Mouse (Mus musculus) limb, embryonic 13.5 days (tissue): ENCODE results near the gene Tnfrsf4. TPM values are rescaled to one million over a fixed set of nuclear protein-coding genes. Genes with fewer than 3 reads are reported as not detected.

Source experiments
- ATAC-seq: fragments of 200-750 bp; cut with Nextera tagmentation; 2 replicates; pipeline ENCODE4 v1.8.0; 2017; ENCODE audit warnings: low read depth, moderate number of reproducible peaks, moderate TSS enrichment; ENCODE audit not compliant: low FRiP score
- H3K27ac ChIP-seq: fragments of 300-500 bp; sonication (generic); 2 replicates; pipeline ENCODE4 v1.5.1; 2015; ENCODE audit warnings: inconsistent platforms, mild to moderate bottlenecking, moderate library complexity
- H3K27me3 ChIP-seq: fragments of 300-500 bp; sonication (generic); 2 replicates; pipeline ENCODE4 v1.6.1; 2015; ENCODE audit warnings: mild to moderate bottlenecking, inconsistent platforms
- H3K36me3 ChIP-seq: fragments of 300-500 bp; sonication (generic); 2 replicates; pipeline ENCODE4 v1.6.1; 2015; ENCODE audit warnings: inconsistent platforms, mild to moderate bottlenecking, moderate library complexity
- H3K4me1 ChIP-seq: fragments of 300-500 bp; sonication (generic); 2 replicates; pipeline ENCODE4 v1.6.1; 2015; ENCODE audit warnings: inconsistent platforms
- H3K4me2 ChIP-seq: fragments of 300-500 bp; sonication (generic); replicated peaks from 2 replicates; pipeline ENCODE4 v1.6.1; 2015; ENCODE audit warnings: inconsistent platforms, mild to moderate bottlenecking, moderate library complexity
- H3K4me3 ChIP-seq: fragments of 300-500 bp; sonication (generic); 2 replicates; pipeline ENCODE4 v1.5.1; 2015; ENCODE audit warnings: moderate library complexity, mild to moderate bottlenecking, inconsistent platforms
- H3K9ac ChIP-seq: fragments of 300-500 bp; sonication (generic); 2 replicates; pipeline ENCODE4 v1.6.1; 2015; ENCODE audit warnings: mild to moderate bottlenecking, inconsistent platforms
- H3K9me3 ChIP-seq: fragments of 300-500 bp; sonication (generic); 2 replicates; pipeline ENCODE4 v1.6.1; 2016; ENCODE audit warnings: inconsistent platforms
- WGBS: fragments of 180-500 bp; shearing (Covaris S2); methylation state at CpG from one replicate; pipeline ENCODE4 v1.1.7; 2015; 5-methylcytosine and 5-hydroxymethylcytosine counted together
- polyA plus RNA-seq: library from polyadenylated mRNA; unstranded; fragments of >200 nt; fragmentation: Nextera tagmentation; extraction: Ambion mirVana; gene quantifications from 2 replicates; pipeline ENCODE4 v1.2.1, GENCODE M21; 2015

Gene Tnfrsf4
- polyA plus RNA-seq: 0.80 and 0.85 TPM in 2 replicates

GRCm38 (mm10) chr4:156013637-156014036 lies at the start of gene Tnfrsf4:
Gene Tnfrsf4, plus strand, starts transcription at chr4:156013843.
- Histone ChIP-seq H3K9me3 (no peaks in the 10 kb centered on the region), H3K27ac (no peak within 1 kb of the TSS), H3K4me2 (no peak within 1 kb of the TSS), H3K9ac (no peak within 1 kb of the TSS), H3K4me3 (no peak within 1 kb of the TSS), H3K27me3 (no peaks in the 10 kb centered on the region), H3K36me3 (peaks cover 61% of the 10 kb centered on the region), H3K4me1 (no peaks in the 10 kb centered on the region)
- 86% methylated on average over 8 of the region's 8 CpGs for WGBS
- no peak for ATAC-seq

- peaks cover 22% of the 10 kb centered on the region for H3K4me1 ChIP-seq
- H3K27ac ChIP-seq: no peak overlapping the region
- H3K4me3 ChIP-seq: no peak overlapping the region
- H3K36me3 ChIP-seq: peaks cover 40% of the 10 kb centered on the region
- H3K27me3 ChIP-seq: no peaks in the 10 kb centered on the region
- H3K4me2 ChIP-seq: no peak overlapping the region
- no peak for ATAC-seq
- WGBS: 88% methylated on average over 11 of the region's 11 CpGs
- no peak overlapping the region for H3K9ac ChIP-seq
- H3K9me3 ChIP-seq: no peaks in the 10 kb centered on the region
These were observed 49.2 kb upstream of the Tnfrsf4 start for GRCm38 (mm10) chr4:155964396-155964795.

DNA sequence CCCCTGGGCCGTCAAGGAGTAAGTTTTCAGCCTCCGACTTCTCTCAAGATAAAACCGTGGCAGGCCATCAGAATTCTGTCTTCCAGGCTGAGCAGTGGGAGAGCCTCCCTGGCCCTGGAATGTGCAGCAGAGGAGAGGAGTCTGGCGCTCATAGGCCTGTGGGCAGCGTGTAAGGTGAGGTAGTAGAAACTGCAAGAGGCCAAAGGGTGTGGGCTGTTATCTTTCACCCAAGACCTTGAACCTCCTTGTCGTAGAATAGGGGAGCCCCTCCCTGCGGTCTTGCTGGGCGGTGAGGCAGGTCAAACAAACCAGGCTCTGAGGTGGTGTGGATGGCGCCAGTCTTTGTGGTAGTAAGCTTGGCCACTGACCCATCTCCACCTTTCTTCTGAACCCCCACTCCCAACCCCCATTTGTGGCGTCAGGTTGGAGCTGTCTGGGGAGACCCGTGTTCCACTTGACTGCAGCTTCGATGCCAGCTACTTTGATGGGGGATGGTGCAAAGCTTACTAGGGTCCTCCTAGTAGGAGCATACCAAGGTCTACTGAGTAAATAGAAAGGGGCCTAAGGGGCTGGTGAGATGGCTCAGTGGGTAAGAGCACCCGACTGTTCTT lies 44.5 kb upstream of the Tnfrsf4 start:
- ATAC-seq: no peak
- Histone ChIP-seq H3K36me3 (peaks cover 31% of the 10 kb centered on the region), H3K4me3 (no peak overlapping the region), H3K27me3 (no peaks in the 10 kb centered on the region), H3K4me1 (no peaks in the 10 kb centered on the region), H3K9me3 (no peaks in the 10 kb centered on the region), H3K9ac (no peak overlapping the region), H3K27ac (no peak overlapping the region), H3K4me2 (no peak overlapping the region)
- 82% methylated on average over 13 of the region's 13 CpGs for WGBS

- Histone ChIP-seq H3K9me3 (no peaks in the 10 kb centered on the region), H3K27me3 (no peaks in the 10 kb centered on the region), H3K4me2 (no peak overlapping the region), H3K4me3 (no peak overlapping the region), H3K36me3 (peaks cover 21% of the 10 kb centered on the region), H3K27ac (no peak overlapping the region), H3K9ac (no peak overlapping the region), H3K4me1 (no peaks in the 10 kb centered on the region)
- no peak for ATAC-seq
- 75% methylated on average over 5 of the region's 5 CpGs for WGBS
These were observed 43.4 kb upstream of the Tnfrsf4 start for GRCm38 (mm10) chr4:155970286-155970685.

DNA sequence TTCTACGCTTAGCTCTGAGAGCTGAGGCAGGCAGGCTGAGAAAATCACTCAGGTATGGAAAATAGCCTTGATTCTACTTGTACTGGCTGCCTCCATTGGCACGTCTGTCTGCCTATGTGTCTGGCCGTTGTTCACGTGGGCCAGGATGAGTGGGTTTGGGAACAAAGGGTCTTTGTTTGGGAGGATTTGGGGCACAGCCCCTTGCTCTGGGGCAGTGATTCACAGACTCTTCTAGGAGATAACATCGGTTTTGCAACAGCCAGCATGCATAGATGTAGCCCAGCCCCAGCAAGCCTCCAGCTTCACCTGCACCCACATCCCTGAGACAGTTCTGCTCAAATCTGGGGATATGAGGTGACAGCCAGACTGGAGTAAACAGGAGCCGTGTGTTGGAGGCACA lies 41.0 kb upstream of the Tnfrsf4 start:
- no peak overlapping the region for H3K27ac ChIP-seq

GRCm38 (mm10) chr4:155973239-155973638 lies 40.4 kb upstream of the Tnfrsf4 start:
- Histone ChIP-seq H3K9me3 (no peaks in the 10 kb centered on the region), H3K9ac (no peak overlapping the region), H3K4me3 (no peak overlapping the region), H3K27ac (no peak overlapping the region), H3K4me2 (no peak overlapping the region), H3K4me1 (no peaks in the 10 kb centered on the region), H3K27me3 (no peaks in the 10 kb centered on the region), H3K36me3 (no peaks in the 10 kb centered on the region)
- 84% methylated on average over 2 of the region's 2 CpGs for WGBS
- no peak for ATAC-seq

More for the DNA sequence above, 41.0 kb upstream of the Tnfrsf4 start:
- no peaks in the 10 kb centered on the region for H3K36me3 ChIP-seq
- ATAC-seq: no peak
- H3K4me2 ChIP-seq: no peak overlapping the region
- 0 out of 2 replicates have a peak overlapping the region, but pooled peaks have one; percentile 13 for H3K9ac ChIP-seq
- H3K27me3 ChIP-seq: no peaks in the 10 kb centered on the region
- no peak overlapping the region for H3K4me3 ChIP-seq
- no peaks in the 10 kb centered on the region for H3K9me3 ChIP-seq
- 84% methylated on average over 6 of the region's 6 CpGs for WGBS
- no peaks in the 10 kb centered on the region for H3K4me1 ChIP-seq

GRCm38 (mm10) chr4:155981436-155982082 lies 32.1 kb upstream of the Tnfrsf4 start:
- no peak overlapping the region for H3K4me2 ChIP-seq
- ATAC-seq: no peak
- no peak overlapping the region for H3K9ac ChIP-seq
- WGBS: 71% methylated on average over 12 of the region's 12 CpGs
- no peaks in the 10 kb centered on the region for H3K9me3 ChIP-seq
- H3K36me3 ChIP-seq: no peaks in the 10 kb centered on the region
- H3K27ac ChIP-seq: no peak overlapping the region
- H3K4me3 ChIP-seq: no peak overlapping the region
- peaks cover 7% of the 10 kb centered on the region; the same call in 1 of the 2 replicates for H3K27me3 ChIP-seq
- no peaks in the 10 kb centered on the region for H3K4me1 ChIP-seq

GRCm38 (mm10) chr4:155983788-155984187 lies 29.9 kb upstream of the Tnfrsf4 start:
- no peak overlapping the region; the same call in 1 of the 2 replicates for H3K9ac ChIP-seq
- H3K4me1 ChIP-seq: no peaks in the 10 kb centered on the region
- no peaks in the 10 kb centered on the region for H3K9me3 ChIP-seq
- ATAC-seq: no peak
- peaks cover 7% of the 10 kb centered on the region; the same call in 1 of the 2 replicates for H3K27me3 ChIP-seq
- H3K36me3 ChIP-seq: no peaks in the 10 kb centered on the region
- H3K27ac ChIP-seq: no peak overlapping the region
- WGBS: 17% methylated on average over 2 of the region's 2 CpGs
- no peak overlapping the region for H3K4me3 ChIP-seq
- H3K4me2 ChIP-seq: no peak overlapping the region

- Histone ChIP-seq H3K9me3 (no peaks in the 10 kb centered on the region), H3K27me3 (no peaks in the 10 kb centered on the region), H3K4me2 (peak overlapping the region; percentile 98), H3K27ac (peak overlapping the region; percentile 94; the same call in 1 of the 2 replicates), H3K4me1 (peaks cover 27% of the 10 kb centered on the region), H3K36me3 (peaks cover 20% of the 10 kb centered on the region), H3K4me3 (peak overlapping the region; percentile 84), H3K9ac (peak overlapping the region; percentile 83)
- no peak for ATAC-seq
- WGBS: 88% methylated on average over 22 of the region's 22 CpGs
These were observed 22.3 kb upstream of the Tnfrsf4 start for GRCm38 (mm10) chr4:155991211-155991907.

DNA sequence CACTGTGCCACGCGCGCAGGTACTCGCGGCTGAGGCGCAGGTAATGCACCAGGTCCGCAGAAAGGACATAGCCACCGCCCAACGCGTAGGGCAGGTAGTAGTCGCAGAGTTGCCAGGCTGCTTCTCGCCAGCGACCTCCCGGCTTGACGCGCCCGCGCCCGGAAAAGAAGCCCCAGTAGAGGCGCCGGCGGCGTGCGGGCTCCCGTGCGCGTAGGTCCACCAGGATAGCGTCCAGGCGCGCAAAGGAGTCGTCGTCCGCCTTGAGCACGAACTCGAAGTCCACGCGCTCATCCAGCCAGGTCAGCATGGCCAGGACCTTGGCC lies 21.8 kb upstream of the Tnfrsf4 start:
- Histone ChIP-seq H3K9me3 (no peaks in the 10 kb centered on the region), H3K36me3 (peaks cover 25% of the 10 kb centered on the region), H3K27me3 (no peaks in the 10 kb centered on the region), H3K4me2 (peak overlapping the region; percentile 98), H3K4me3 (peak overlapping the region; percentile 84), H3K27ac (peak overlapping the region; percentile 94), H3K9ac (peak overlapping the region; percentile 83), H3K4me1 (peaks cover 27% of the 10 kb centered on the region)
- WGBS: 22% methylated on average over 37 of the region's 37 CpGs
- no peak for ATAC-seq

GRCm38 (mm10) chr4:155992241-155992905 lies 21.3 kb upstream of the Tnfrsf4 start, which contains the start of the genes B3galt6 and Sdf4:
Gene B3galt6, minus strand, starts transcription at chr4:155992649.
Gene Sdf4, plus strand, starts transcription at chr4:155992872.
- Histone ChIP-seq H3K36me3 (peaks cover 29% of the 10 kb centered on the region), H3K27ac (peak within 1 kb of the TSS; percentile 94), H3K27me3 (no peaks in the 10 kb centered on the region), H3K4me1 (peaks cover 27% of the 10 kb centered on the region), H3K9ac (peak within 1 kb of the TSS; percentile 89), H3K9me3 (no peaks in the 10 kb centered on the region), H3K4me2 (peak within 1 kb of the TSS; percentile 98), H3K4me3 (peak within 1 kb of the TSS; percentile 84)
- ATAC-seq: peak; percentile 81
- under 1% methylated on average over 98 of the region's 99 CpGs for WGBS
